Mouse (Mus musculus): ENCODE measurements around the gene Rapsn.
A peak's percentile ranks its signal among the peaks of the same experiment; 100 is the strongest.
"Not testable (repeated sequence)": the region's sequence is repeated elsewhere in the genome, so short reads cannot be mapped to it uniquely, and the experiment has no call there.

Rapsn gene

DNA sequence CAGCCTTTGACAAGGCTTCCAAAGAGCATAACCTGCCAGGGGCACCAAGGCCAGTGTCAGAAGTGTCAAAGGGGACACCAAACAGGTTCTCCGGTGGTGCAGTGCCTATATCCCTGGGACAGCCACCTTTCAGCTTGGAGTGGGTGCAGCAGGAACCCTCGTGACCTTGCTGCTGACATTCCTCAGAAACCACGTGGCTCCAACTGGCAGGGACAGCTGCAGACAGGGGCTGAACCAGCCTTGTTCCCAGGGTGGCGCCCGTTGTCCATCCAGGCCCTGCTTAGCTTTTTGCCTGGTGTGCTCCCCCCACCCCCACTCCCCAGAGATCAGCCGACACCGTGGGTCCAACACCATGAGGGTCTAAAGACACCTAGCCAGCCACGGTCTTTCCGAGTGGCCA lies at the start of gene Rapsn:
Gene Rapsn (plus strand): TSS at position 236 of the 400 bp plus-strand sequence.
- DNase-seq: no peak

DNA sequence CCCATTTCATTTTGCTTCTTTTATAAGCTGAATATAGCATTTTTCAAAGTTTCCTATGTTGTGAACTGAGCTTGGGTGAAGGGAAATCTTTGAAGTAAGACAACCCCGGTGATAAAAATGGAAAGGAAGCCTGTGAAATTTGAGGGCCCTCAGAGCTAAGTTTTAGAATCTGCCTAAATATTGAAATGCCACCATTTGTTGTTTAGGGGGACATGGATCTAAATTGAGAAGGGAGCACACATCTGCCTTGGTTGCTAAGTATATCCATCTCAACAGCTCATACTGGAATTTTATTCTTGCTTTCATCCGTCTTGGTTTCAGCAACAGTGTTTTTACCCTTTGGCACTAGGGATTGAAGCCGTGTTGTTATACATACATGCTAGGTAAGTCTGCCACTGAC lies 49.4 kb upstream of the Rapsn start:
- DNase-seq: no peak

DNA sequence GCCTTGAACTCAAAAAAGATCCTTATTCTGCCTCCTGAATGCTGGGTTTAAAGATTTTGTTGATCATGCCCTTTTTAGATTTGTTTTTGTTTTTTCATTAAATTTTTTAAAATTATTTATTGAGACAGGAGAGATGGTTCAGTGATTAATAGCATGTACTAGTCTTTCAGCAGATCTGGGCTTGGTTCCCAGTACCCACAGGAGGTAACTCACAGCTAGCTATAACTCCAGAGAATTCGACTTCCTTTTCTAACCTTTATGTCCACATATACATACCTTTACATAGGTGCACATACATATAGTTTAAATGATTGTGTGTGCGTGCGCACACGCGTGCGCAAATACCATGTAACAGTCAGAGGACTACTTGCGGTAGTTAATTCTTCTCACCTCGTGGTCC lies 26.9 kb upstream of the Rapsn start:
- no peak for DNase-seq

DNA sequence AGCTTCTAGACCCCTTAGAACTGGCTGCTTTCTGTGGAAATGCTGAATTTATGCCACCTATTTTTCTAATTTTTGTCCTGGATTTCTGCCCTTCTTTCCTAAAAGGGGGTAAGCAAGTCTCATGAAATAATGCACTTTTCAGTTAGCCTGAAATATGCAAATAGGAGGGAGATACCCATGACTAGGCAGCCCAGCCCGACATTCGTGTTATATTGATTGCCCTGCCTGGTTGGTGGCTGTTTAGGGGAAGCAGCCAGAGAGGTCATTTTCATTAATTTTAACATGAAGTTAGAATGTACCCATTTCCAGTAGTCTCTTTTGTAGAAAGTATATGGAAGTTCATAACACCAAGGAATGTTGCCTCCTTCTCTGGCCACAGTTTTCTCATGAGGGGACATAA lies 21.5 kb upstream of the Rapsn start:
- no peak for DNase-seq

DNA sequence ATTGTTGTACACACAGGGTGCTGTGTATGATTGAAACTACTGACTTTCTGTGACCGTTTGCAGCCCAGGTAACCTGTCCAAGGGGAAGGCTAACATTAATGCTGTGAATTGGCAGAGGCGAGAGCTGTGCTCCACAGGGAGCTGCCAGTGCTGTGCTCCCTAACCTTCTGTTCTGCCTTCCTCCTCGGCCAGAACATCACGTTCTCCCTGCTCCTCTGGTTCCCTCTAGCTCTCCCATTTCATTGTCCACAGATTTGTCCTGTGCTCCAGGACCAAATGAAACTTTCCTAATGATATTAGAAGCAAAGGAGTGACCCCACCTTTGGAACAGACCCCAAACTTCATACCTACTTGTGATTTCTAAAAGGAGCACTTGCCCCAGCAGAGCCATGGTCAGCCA lies 20.0 kb upstream of the Rapsn start:
- no peak for DNase-seq

DNA sequence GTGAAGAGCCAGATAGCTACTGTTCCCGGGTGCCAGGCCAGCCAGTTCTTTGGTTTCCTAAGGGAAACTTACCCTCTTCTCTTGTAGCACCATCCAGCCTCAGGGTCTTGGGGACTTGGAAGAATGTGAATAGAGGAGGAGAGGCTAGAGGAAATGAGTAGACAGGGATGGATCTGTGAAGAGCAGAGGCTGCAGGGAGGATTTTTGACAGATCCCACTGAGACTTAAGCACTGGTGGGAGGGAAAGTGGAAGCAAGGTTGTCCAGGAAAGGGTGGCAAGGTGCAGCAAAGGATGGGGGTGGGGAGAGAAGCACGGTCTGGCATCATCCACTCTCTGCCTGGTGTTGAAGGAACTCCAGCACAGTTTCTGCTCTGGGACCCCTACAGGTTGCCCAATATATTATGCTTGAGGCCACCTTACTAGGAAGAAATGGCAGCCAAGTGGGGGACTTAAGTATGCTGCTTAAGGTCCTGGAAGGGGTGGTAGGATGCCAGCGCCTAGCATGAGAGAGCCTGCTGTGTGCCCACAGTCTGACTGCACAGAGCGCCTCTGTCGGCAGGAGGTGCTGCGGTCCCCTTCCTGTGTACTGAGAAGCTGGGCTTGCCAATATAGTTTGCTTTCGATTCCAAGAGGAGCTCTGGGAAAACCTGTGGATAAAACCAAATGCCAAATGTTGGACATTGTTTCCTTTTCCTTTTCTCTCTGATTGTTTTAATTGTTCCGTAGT lies 17.2 kb upstream of the Rapsn start:
- DNase-seq: no peak

DNA sequence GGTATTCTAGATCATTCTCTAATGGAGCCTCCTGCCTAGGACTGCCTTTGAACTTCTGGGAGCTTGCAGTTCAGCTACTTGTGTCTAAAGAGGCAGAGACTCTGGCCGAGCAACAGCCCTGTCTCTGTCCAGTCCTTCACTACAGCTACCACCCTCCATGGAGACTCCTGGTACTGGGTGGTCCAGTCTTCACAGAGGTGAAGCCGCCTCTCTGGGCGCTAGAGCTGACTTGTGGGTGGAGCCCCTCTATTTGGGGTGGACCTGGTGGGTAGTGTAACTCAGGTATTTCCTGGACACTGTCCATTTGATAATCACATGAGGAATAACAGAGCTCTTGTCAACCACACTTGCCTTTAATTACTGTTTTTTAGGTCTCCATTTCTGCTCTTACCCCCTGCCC lies 15.5 kb upstream of the Rapsn start:
- no peak for DNase-seq

DNA sequence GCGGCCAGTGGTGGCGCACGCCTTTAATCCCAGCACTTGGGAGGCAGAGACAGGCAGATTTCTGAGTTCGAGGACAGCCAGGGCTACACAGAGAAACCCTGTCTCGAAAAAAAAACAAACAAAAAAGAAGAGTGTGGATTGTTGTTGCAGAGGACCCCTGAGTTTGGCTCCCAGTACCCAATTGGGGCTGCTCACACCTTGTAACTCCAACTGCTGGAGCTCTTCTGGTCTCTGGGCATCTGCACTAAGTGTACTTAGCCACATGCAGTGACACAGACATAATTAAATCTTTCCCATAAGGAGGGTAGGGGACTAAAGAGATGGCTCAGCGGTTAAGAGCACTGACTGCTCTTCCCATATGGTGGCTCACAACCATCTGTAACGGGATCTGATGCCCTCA lies 13.2 kb upstream of the Rapsn start:
- not testable (repeated sequence) for DNase-seq

DNA sequence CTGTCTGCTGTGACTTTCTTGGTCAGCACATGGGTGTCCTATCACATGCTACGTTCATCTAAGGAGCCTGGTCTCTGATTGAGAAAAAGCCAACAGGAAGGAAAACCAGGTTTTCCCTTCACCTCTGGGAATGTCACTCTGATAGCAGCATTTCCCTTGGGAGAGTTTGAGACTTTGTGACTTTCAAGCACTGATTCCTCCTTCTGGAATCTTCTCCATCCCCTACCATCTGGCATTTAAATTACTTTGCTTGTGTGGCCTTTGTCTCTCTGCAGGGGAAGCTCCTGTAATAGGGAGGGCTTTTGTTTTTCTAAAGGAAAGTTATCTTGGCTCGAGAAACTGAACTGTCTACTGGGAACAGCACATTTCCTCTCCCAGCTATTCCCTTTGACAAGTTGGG lies 12.3 kb upstream of the Rapsn start:
- no peak for DNase-seq

DNA sequence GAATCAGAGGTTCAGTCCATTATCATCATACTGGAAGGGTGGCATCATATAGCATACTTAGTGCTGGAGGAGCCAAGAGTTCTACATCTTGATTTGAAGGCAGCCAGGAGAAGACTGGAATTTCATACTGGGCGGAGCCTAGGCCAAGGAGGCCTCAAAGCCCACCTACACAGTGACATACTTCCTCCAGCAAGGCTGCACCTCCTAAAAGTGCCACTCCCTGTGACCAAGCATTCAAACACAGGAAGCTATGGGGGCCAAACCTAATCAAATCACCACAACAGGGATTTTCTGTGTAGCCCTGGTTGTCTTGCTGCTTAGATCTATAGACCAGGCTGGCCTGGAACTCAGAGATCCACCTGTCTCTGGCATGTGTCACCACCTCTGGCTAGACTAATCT lies 11.5 kb upstream of the Rapsn start:
- DNase-seq: no peak

DNA sequence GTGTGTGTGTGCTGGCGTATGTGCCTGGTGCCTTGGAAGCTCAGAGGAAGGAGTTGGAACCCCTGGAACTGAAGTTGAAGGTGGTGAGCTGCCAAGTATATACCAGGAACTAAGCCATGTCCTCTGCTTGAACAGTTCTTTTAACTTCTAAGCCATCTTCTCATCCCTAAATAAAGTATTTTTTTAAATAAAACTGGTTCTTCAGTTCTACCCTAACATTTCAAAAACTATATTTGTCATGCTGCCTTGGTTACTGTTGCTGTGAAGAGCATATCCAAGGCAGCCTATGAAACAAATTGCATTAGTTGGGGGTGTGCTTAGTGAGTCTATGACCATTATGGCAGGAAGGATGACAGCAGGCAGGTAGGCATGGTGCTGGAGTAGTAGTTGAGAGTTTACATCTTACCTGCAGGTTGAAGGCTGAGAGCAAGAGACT lies 10.3 kb upstream of the Rapsn start:
- no peak for DNase-seq

DNA sequence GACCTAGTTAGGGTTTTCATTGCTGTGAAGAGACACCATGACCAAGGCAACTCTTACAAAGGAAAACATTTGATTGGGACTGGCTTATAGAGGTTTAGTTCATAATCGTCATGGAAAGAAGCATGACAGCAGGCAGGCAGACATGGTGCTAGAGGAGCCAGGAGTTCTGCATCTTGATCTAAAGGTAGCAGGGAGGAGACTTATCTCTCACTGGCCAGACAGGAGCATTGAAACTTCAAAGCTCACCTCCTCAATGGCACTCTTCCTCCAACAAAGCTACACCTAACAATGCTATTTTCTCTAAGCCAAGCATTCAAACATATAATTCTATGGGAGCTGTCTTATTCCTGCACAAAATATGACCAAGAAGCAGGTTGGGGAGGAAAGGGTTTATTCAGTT lies 8.9 kb upstream of the Rapsn start:
- no peak for DNase-seq

DNA sequence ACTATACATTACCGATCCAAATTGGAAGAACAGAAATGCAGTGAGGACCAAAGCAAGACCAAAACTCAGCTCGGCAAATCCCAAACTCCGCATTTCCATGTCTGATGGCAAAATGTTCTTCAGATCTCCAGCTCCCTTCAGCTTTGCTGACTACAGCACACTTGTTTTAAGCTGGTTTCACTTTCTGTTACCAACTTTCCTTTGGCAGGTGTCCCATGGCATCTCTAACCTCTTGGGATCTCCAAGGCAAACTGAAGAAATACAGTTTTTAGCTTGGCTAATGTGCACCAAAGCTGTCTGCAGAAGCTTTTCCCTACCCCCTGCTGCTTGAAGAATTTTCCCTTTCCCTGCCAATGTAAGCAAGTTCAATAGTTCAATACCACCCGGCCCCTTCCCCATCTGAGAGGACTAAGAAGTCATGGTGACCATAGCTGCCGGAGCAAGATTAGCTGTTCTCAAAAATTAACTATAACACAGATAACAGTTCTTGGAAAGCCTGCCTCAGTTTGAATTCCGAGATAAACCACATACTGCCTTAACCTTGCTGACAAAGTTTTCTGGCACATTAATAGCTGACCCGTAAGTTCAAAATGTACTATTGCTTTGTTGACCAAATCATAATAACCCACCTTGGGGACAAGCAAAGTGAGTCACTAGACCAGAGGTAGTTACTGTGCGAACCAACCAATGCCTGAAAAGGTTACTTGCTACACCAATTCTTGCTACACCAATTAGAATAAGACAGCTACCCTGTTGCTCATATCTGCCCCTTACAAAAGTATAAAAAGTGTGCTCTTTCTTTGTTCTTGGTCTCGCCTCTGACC lies 7.8 kb upstream of the Rapsn start:
- no peak for DNase-seq

DNA sequence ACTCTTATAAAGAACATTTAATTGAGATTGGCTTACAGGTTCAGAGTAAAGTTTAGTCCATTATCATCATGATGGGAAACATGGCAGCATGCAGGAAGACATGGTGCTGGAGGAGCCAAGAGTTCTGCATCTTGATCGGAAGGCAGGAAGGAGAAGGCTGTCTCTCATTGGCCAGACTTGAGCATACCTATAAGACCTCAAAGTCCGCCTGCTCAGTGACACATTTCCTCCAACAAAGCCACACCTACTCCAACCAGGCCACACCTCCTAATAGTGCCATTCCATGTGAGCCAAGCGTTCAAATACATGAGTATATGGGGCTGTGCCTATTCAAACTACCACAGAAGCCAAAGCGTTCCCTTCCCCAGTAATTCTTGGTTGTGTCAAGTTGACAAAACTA lies 4.2 kb upstream of the Rapsn start:
- DNase-seq: no peak

DNA sequence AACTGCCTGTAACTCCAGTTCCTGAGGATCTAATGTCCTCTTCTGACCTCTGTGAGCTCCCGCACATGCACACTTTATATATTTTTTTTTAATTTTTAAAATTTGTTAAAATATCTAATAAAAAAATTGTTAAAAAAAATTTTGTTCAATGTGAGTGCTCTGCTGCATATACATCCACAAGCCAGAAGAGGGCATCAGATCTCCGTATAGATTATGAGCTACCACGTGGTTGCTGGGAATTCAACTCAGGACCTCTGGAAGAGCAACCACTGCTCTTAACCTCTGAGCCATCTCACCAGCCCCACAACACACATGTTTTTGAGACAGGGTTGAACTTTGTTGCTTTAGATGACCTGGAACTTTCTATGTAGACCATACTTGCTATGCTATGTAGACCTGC lies 2.4 kb upstream of the Rapsn start:
- no peak for DNase-seq

DNA sequence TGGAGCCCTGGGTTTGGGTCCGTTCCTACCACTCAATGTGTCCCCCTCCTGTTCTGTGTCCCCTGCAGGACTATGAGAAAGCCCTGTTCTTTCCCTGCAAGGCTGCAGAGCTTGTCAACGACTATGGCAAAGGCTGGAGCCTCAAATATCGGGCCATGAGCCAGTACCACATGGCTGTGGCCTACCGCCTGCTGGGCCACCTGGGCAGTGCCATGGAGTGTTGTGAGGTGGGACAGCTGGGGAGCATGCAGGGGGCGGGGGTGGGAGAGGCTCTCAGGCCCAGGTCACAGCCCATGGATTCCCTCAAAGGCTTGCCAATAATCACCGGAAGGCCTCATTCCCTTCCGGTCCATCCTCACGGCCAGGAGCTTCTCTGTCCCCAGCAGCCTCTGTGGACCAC lies 6.4 kb downstream of the Rapsn start:
- DNase-seq: no peak

DNA sequence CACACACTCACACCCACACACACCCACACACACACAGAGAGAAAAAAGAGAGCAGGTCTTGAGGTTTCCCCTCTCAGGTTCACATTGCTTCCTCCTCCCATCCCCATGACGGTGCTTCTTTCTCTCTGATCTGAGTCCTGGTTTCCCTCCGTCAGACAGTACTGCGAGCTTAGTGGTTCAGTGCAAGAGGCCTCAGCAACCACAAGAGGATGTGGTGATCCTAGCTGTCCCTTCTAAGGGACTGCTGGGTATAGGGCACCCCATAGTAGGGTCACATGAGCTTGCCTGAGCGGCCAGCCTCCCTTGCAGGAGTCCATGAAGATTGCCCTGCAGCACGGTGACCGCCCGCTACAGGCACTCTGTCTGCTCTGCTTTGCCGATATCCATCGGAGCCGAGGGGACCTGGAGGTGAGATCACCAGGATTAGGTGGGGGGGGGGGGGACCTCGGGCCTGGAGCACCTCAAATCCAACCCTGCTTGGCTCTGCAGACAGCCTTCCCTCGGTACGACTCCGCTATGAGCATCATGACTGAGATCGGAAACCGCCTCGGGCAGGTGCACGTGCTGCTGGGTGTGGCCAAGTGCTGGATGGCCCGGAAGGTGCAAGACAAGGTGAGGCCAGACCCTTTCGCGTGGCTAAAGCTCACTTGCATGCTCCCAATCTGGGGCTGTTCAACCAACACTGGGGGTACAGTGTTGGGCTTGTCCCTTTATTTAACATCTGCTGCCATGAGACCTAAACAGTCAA lies 7.4 kb downstream of the Rapsn start:
- peak; percentile 35 to 44 for DNase-seq

DNA sequence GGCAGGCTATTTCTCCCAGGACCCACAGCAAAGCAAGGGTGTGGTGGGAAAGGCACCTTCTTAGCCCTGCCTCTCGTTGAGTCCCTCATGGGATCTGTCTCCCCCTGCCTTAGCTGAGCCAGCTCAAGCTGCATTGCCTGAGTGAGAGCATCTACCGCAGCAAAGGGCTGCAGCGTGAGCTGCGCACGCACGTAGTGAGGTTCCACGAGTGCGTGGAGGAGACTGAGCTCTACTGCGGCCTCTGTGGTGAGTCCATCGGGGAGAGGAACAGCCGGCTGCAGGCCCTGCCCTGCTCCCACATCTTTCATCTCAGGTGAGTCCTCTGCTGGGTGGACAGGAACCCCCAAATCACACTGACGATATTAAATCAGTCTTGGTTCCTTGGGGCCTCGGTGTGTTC lies 9.3 kb downstream of the Rapsn start:
- DNase-seq: no peak

DNA sequence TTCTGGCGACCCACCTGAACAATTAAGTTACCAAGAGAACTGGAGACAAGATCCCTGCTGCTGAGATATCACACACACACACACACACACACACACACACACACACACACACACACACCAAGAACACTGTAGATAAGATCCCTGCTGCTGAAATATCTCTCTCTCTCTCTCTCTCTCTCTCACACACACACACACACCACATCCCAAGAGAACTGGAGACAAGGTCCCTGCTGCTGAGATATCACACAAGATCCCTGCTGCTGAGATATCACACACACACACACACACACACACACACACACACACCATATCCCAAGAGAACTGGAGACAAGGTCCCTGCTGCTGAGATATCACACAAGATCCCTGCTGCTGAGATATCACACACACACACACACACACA lies 10.4 kb downstream of the Rapsn start:
- DNase-seq: not testable (repeated sequence)

DNA sequence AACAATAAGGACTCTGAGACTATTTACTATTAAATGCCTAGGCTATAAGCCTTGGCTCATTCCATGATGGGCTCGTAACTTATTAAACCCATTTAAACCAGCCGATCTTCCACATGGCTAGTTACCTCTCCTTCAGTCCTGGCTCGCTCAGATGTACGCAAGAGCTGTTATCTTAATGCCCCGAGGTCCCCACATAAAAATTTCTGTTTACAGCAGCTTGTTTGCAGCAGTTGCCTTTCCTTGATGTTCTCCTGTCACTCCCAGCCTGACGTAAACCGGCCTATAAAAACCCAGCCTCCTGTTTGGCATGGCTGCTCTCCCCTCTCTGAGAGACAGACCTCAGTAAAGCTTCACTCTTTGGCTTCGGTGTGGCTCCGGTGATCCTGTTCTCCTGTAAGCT lies 11.9 kb downstream of the Rapsn start:
- no peak for DNase-seq

DNA sequence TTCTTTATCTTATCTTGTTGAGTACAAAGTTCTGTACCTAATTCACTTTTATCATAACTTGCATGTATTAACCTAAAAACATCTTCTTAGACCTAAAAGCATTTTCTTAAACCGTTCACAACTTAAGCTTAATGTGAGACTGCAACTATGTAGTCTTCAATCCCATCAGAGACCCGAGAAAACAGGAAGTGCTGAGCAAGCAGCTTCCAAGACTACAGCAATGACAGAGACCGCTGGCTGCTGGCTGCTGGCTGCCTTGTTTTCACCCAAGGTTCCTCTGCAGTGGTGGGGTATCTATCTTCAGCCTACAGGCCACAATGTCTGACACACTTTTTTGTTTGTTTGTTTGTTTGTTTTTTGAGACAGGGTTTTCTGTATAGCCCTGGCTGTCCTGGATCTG lies 16.5 kb downstream of the Rapsn start:
- DNase-seq: no peak

DNA sequence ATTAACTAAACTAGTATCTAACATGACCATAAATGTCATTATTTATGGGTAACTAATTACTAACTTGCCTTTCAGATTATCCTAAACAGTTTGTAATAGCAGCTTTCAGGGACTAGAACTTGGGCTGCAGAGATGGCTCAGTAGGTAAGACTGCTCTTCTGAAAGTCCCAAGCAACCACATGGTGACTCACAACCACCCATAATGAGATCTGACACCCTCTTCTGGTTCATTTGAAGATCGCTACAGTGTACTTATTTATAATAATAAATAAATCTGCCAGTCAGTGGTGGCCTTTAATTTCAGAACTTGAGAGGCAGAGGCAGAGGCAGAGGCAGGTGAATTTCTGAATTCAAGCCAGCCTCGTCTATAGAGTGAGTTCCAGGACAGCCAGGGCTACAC lies 17.3 kb downstream of the Rapsn start:
- DNase-seq: no peak

DNA sequence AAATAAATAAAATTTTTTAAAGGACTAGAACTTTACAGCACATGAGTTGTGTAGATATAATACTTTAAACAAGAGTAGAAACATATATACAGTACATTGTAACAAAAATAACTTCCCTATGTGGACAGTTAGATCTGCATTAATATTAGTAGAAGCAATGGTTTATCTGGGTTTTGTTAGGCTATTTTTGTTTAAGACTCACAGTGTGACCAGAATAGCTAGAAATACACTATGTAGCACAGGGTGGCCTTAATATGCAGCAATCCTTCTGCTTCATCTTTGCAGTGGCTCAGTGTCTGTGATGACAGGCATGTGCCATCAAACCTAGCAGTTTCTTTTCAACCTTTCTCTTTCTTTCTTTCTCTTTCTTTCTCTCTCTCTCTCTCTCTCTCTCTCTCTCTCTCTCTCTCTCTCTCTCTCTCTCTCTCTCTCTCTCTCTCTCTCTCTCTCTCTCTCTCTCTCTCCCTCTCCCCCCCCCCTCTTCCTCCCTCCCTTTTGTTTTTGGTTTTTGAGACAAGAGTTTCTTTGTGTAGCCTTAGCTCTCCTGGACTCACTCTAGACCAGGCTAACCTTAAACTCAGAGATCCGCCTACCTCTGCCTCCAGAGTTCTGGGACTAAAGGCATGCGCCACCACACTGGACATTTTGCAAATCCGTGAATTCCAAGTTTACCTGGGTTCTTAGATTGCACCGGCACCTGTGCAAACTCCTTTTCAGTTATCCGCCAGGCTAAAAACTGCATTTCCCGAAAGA lies 17.9 kb downstream of the Rapsn start:
- no peak for DNase-seq

All from thymus, postnatal 36 days (tissue).